9 mouse cellular contexts compared by ENCODE assay signal in genomic region chr9:99568023-99568346, GRCm38 (mm10). TPM values are rescaled to one million over a fixed set of nuclear protein-coding genes. Genes with fewer than 3 reads are reported as not detected.
DNase-seq lines count a peak whose midpoint lies in the region; ATAC-seq and TF ChIP-seq lines count a peak whose summit lies in the region.
"Had no signal": no experiment of that assay in that cellular context is flagged by ENCODE, and none has a peak within 500 bp of the region (broad histone marks: within the 10 kb centered on the region; RNA-seq: fewer than 3 reads in every experiment).

No protein-coding gene starts in this region.

- H3K79me2 ChIP-seq in C2C12 (ENCODE audit: control insufficient read depth, insufficient read depth), result peaks cover 55% of the 10 kb centered on the region

- TF ChIP-seq CTCF in C2C12 (IDR thresholded peaks at IDR 0.05; ENCODE audit: control insufficient read depth, insufficient read depth, insufficient read length), result no peak

- H3K36me3 ChIP-seq in heart, embryonic 12.5 days, result no peaks in the 10 kb centered on the region
- no peaks in the 10 kb centered on the region for H3K36me3 ChIP-seq in C2C12 (ENCODE audit: control insufficient read depth, insufficient read depth)
- no peaks in the 10 kb centered on the region for H3K36me3 ChIP-seq in embryonic facial prominence, embryonic 11.5 days (replicated peaks; ENCODE audit: control insufficient read depth, insufficient read depth, low read depth, low read length)
- H3K36me3 ChIP-seq in limb, embryonic 12.5 days, result no peaks in the 10 kb centered on the region
- no peaks in the 10 kb centered on the region for H3K36me3 ChIP-seq in neural tube, embryonic 13.5 days

- peaks cover 18% of the 10 kb centered on the region for H3K4me1 ChIP-seq in heart, embryonic 12.5 days (replicated peaks)
- no peaks in the 10 kb centered on the region for H3K4me1 ChIP-seq in embryonic facial prominence, embryonic 11.5 days (ENCODE audit: control insufficient read depth, insufficient read depth, low read length)
- peaks cover 11% of the 10 kb centered on the region for H3K4me1 ChIP-seq in limb, embryonic 12.5 days (replicated peaks)
- H3K4me1 ChIP-seq in neural tube, embryonic 13.5 days (replicated peaks), result peaks cover 33% of the 10 kb centered on the region

- peak overlapping the region; percentile 97 for H3K4me2 ChIP-seq in heart, embryonic 12.5 days
- peak overlapping the region; percentile 87 for H3K4me2 ChIP-seq in embryonic facial prominence, embryonic 11.5 days (ENCODE audit: low read depth, low read length)
- H3K4me2 ChIP-seq in limb, embryonic 12.5 days, result peak overlapping the region; percentile 85
- peak overlapping the region; percentile 96 for H3K4me2 ChIP-seq in neural tube, embryonic 13.5 days

- H3ac ChIP-seq in C2C12 (ENCODE audit: control insufficient read depth, insufficient read length, low read depth), result peak overlapping the region; percentile 95

- no peak for ATAC-seq in heart, embryonic 12.5 days (ENCODE audit: insufficient number of reproducible peaks, low FRiP score)
- ATAC-seq in embryonic facial prominence, embryonic 11.5 days (replicated peaks; ENCODE audit: insufficient number of reproducible peaks, low FRiP score, low TSS enrichment, low read depth), result peak; percentile 74
- peak; percentile 48 for ATAC-seq in limb, embryonic 12.5 days (ENCODE audit: insufficient number of reproducible peaks, insufficient read depth, low FRiP score, low TSS enrichment, low read depth)
- ATAC-seq in neural tube, embryonic 13.5 days (ENCODE audit: low read depth), result peak; percentile 64; the same call in 1 of the 2 replicates

- H3K9ac ChIP-seq in heart, embryonic 12.5 days, result peak overlapping the region; percentile 80
- peak overlapping the region; percentile 97 for H3K9ac ChIP-seq in embryonic facial prominence, embryonic 11.5 days (replicated peaks; ENCODE audit: low read length)
- H3K9ac ChIP-seq in limb, embryonic 12.5 days (replicated peaks), result peak overlapping the region; percentile 85
- H3K9ac ChIP-seq in neural tube, embryonic 13.5 days, result peak overlapping the region; percentile 90

- H3K79me3 ChIP-seq in C2C12 (ENCODE audit: low read depth), result peaks cover 49% of the 10 kb centered on the region

- WGBS in heart, embryonic 12.5 days, result 3% methylated on average over 13 of the region's 15 CpGs
- WGBS in embryonic facial prominence, embryonic 11.5 days, result 1% methylated on average over 15 of the region's 15 CpGs
- WGBS in limb, embryonic 12.5 days, result 2% methylated on average over 15 of the region's 15 CpGs
- WGBS in neural tube, embryonic 13.5 days, result 1% methylated on average over 15 of the region's 15 CpGs

- H3K9me3 ChIP-seq in heart, embryonic 12.5 days (replicated peaks), result no peaks in the 10 kb centered on the region
- no peaks in the 10 kb centered on the region for H3K9me3 ChIP-seq in embryonic facial prominence, embryonic 11.5 days (replicated peaks; ENCODE audit: control insufficient read depth, low read length)
- no peaks in the 10 kb centered on the region for H3K9me3 ChIP-seq in limb, embryonic 12.5 days
- no peaks in the 10 kb centered on the region for H3K9me3 ChIP-seq in neural tube, embryonic 13.5 days

- DNase-seq in heart, postnatal 25 days (ENCODE audit: low spot score), result no peak
- DNase-seq in embryonic facial prominence, embryonic 11.5 days (ENCODE audit: low spot score), result peak; percentile 8
- no peak for DNase-seq in frontal cortex, postnatal 25 days (ENCODE audit: low spot score in 2 of 2)
- no peak for DNase-seq in frontal cortex, postnatal 10 days (ENCODE audit: low spot score in 2 of 2)

- H3K4me3 ChIP-seq in heart, embryonic 12.5 days, result peak overlapping the region; percentile 91
- peak overlapping the region; percentile 89 for H3K4me3 ChIP-seq in C2C12 (ENCODE audit: insufficient read depth, poor library complexity, severe bottlenecking)
- peak overlapping the region; percentile 98 for H3K4me3 ChIP-seq in embryonic facial prominence, embryonic 11.5 days (ENCODE audit: low read depth, low read length)
- peak overlapping the region; percentile 94 for H3K4me3 ChIP-seq in limb, embryonic 12.5 days (replicated peaks)
- peak overlapping the region; percentile 78 for H3K4me3 ChIP-seq in neural tube, embryonic 13.5 days

- H3K27me3 ChIP-seq in heart, embryonic 12.5 days (replicated peaks), result no peaks in the 10 kb centered on the region; the same call in 1 of the 2 replicates
- H3K27me3 ChIP-seq in C2C12 (ENCODE audit: control insufficient read depth, insufficient read depth, insufficient read length), result no peaks in the 10 kb centered on the region
- H3K27me3 ChIP-seq in embryonic facial prominence, embryonic 11.5 days (ENCODE audit: control insufficient read depth, insufficient read depth, low read length), result no peaks in the 10 kb centered on the region
- peaks cover 4% of the 10 kb centered on the region; the same call in 1 of the 2 replicates for H3K27me3 ChIP-seq in limb, embryonic 12.5 days
- peaks cover 15% of the 10 kb centered on the region for H3K27me3 ChIP-seq in neural tube, embryonic 13.5 days

- peak overlapping the region; percentile 91 for H3K27ac ChIP-seq in heart, embryonic 12.5 days (ENCODE audit: poor library complexity, severe bottlenecking)
- peak overlapping the region; percentile 91 for H3K27ac ChIP-seq in embryonic facial prominence, embryonic 11.5 days (replicated peaks; ENCODE audit: low read depth, low read length)
- H3K27ac ChIP-seq in limb, embryonic 12.5 days, result peak overlapping the region; percentile 95
- peak overlapping the region; percentile 94 for H3K27ac ChIP-seq in neural tube, embryonic 13.5 days (replicated peaks)

- intact Hi-C loops in heart, postnatal 25 days (cut with DNase I), result no loop called here

TF ChIP-seq in C2C12, 6 proteins besides CTCF, POLR2A, EP300 and RAD21:
- TF ChIP-seq MAX (IDR thresholded peaks at IDR 0.05) (no peak), FOSL1 (IDR thresholded peaks at IDR 0.05; ENCODE audit: insufficient read depth, low read length, poor library complexity, severe bottlenecking) (no peak), CEBPB (IDR thresholded peaks at IDR 0.05; ENCODE audit: low read depth) (no peak), USF1 (IDR thresholded peaks at IDR 0.05; ENCODE audit: low read depth) (no peak), MYOG (IDR thresholded peaks at IDR 0.05; ENCODE audit: control insufficient read depth, extremely low read depth, insufficient read length) (no peak), MYOD1 (IDR thresholded peaks at IDR 0.05; ENCODE audit: control insufficient read depth, insufficient read length, low read depth) (no peak)

RNA-seq across cellular contexts. Expression of gene Armc8, which starts 0.7 kb away (rescaled TPM):
- polyA plus RNA-seq in heart, embryonic 12.5 days (2016; fragmentation: Nextera tagmentation; extraction: Ambion mirVana), result 21.5 and 23.3 TPM in 2 replicates
- 10 to 100 TPM; 21.2 to 22.1 TPM for total RNA-seq in heart, postnatal 25 days (2021)
- 7.0 TPM for polyA plus RNA-seq in C2C12 (2012; fragmentation: generic; extraction: Trizol)
- polyA plus RNA-seq in embryonic facial prominence, embryonic 11.5 days (2014; fragmentation: Nextera tagmentation; extraction: Ambion mirVana), result 27.2 and 29.2 TPM in 2 replicates
- polyA plus RNA-seq in limb, embryonic 12.5 days (2016; fragmentation: Nextera tagmentation; extraction: Ambion mirVana), result 22.4 and 22.5 TPM in 2 replicates
- 60.1 and 63.7 TPM in 2 replicates for polyA plus RNA-seq in neural tube, embryonic 13.5 days (2015; fragmentation: Nextera tagmentation; extraction: Ambion mirVana)

RNA-seq across cellular contexts. Expression of gene Dbr1, which starts 7.6 kb away (rescaled TPM):
- 18.4 and 20.4 TPM in 2 replicates for polyA plus RNA-seq in heart, embryonic 12.5 days (2016; fragmentation: Nextera tagmentation; extraction: Ambion mirVana)
- total RNA-seq in heart, postnatal 25 days (2021), result 1 to 10 TPM; 6.5 to 6.8 TPM
- 13.8 TPM for polyA plus RNA-seq in C2C12 (2012; fragmentation: generic; extraction: Trizol)
- 32.7 and 34.8 TPM in 2 replicates for polyA plus RNA-seq in embryonic facial prominence, embryonic 11.5 days (2014; fragmentation: Nextera tagmentation; extraction: Ambion mirVana)
- 32.7 and 34.1 TPM in 2 replicates for polyA plus RNA-seq in limb, embryonic 12.5 days (2016; fragmentation: Nextera tagmentation; extraction: Ambion mirVana)
- polyA plus RNA-seq in neural tube, embryonic 13.5 days (2015; fragmentation: Nextera tagmentation; extraction: Ambion mirVana), result 23.0 and 25.0 TPM in 2 replicates

RNA-seq across cellular contexts. Expression of gene A4gnt, which starts 44.3 kb away (rescaled TPM):
- not detected in 2 replicates for polyA plus RNA-seq in heart, embryonic 12.5 days (2016; fragmentation: Nextera tagmentation; extraction: Ambion mirVana)
- not detected for total RNA-seq in heart, postnatal 25 days (2021)
- not detected for polyA plus RNA-seq in C2C12 (2012; fragmentation: generic; extraction: Trizol)
- polyA plus RNA-seq in embryonic facial prominence, embryonic 11.5 days (2014; fragmentation: Nextera tagmentation; extraction: Ambion mirVana), result not detected in 2 replicates
- not detected in 2 replicates for polyA plus RNA-seq in limb, embryonic 12.5 days (2016; fragmentation: Nextera tagmentation; extraction: Ambion mirVana)
- not detected in 2 replicates for polyA plus RNA-seq in neural tube, embryonic 13.5 days (2015; fragmentation: Nextera tagmentation; extraction: Ambion mirVana)
- total RNA-seq: neutrophil, adult 5-6 weeks had no signal
